Mouse (Mus musculus) lung, postnatal 10 days (tissue): ENCODE data around the gene Slc9a4.
"Not testable (repeated sequence)": the region's sequence is repeated elsewhere in the genome, so short reads cannot be mapped to it uniquely, and the experiment has no call there.

Source experiments
- DNase-seq: peaks from one replicate; pipeline ENCODE4 v3.0.0; 2021

The Slc9a4 gene

GRCm38 (mm10) chr1:40579784-40580183, at the start of gene Slc9a4:
Gene Slc9a4 (plus strand): TSS chr1:40580081.
- DNase-seq: peak; percentile 27

- peak; percentile 7 for DNase-seq
Observed at GRCm38 (mm10) chr1:40537577-40537976, 42.3 kb upstream of the Slc9a4 start.

GRCm38 (mm10) chr1:40544650-40545049, 35.2 kb upstream of the Slc9a4 start:
- peak; percentile 78 for DNase-seq

- DNase-seq: no peak
Observed at GRCm38 (mm10) chr1:40546645-40547044, 33.2 kb upstream of the Slc9a4 start.

GRCm38 (mm10) chr1:40547064-40547572, 32.8 kb upstream of the Slc9a4 start:
- no peak for DNase-seq

GRCm38 (mm10) chr1:40547762-40548161, 32.1 kb upstream of the Slc9a4 start:
- no peak for DNase-seq

- no peak for DNase-seq
Observed at GRCm38 (mm10) chr1:40569374-40569773, 10.5 kb upstream of the Slc9a4 start.

- DNase-seq: no peak
Observed at GRCm38 (mm10) chr1:40580269-40580668, 388 bp downstream of the Slc9a4 start.

- DNase-seq: no peak
Observed at GRCm38 (mm10) chr1:40586776-40587175, 6.9 kb downstream of the Slc9a4 start.

GRCm38 (mm10) chr1:40590931-40591330, 11.1 kb downstream of the Slc9a4 start:
- DNase-seq: no peak

- DNase-seq: no peak
Observed at GRCm38 (mm10) chr1:40597822-40598221, 17.9 kb downstream of the Slc9a4 start.

GRCm38 (mm10) chr1:40599661-40600060, 19.8 kb downstream of the Slc9a4 start:
- DNase-seq: not testable (repeated sequence)

GRCm38 (mm10) chr1:40600394-40601327, 20.8 kb downstream of the Slc9a4 start:
- DNase-seq: no peak

- DNase-seq: no peak
Observed at GRCm38 (mm10) chr1:40601461-40601860, 21.6 kb downstream of the Slc9a4 start.

GRCm38 (mm10) chr1:40613219-40613618, 33.3 kb downstream of the Slc9a4 start:
- no peak for DNase-seq

- peak; percentile 12 for DNase-seq
Observed at GRCm38 (mm10) chr1:40619093-40619492, 39.2 kb downstream of the Slc9a4 start.

- DNase-seq: no peak
Observed at GRCm38 (mm10) chr1:40619871-40620270, 40.0 kb downstream of the Slc9a4 start.

- DNase-seq: no peak
Observed at GRCm38 (mm10) chr1:40624954-40625353, 45.1 kb downstream of the Slc9a4 start.

- no peak for DNase-seq
Observed at GRCm38 (mm10) chr1:40626954-40627353, 47.1 kb downstream of the Slc9a4 start.

GRCm38 (mm10) chr1:40628443-40628842, 48.6 kb downstream of the Slc9a4 start:
- no peak for DNase-seq

GRCm38 (mm10) chr1:40632407-40633062, 52.7 kb downstream of the Slc9a4 start:
- no peak for DNase-seq

- no peak for DNase-seq
Observed at GRCm38 (mm10) chr1:40634608-40635007, 54.7 kb downstream of the Slc9a4 start.

- no peak for DNase-seq
Observed at GRCm38 (mm10) chr1:40648234-40648633, 68.4 kb downstream of the Slc9a4 start.
